Mouse (Mus musculus): ENCODE results near the gene Tlr3. TPM values are rescaled to one million over a fixed set of nuclear protein-coding genes. Genes with fewer than 3 reads are reported as not detected.

Gene Tlr3
- polyA plus RNA-seq (2012; ENCODE audit: insufficient read depth, insufficient read length, missing spikeins): 6.6 and 7.1 TPM in 2 replicates

DNA sequence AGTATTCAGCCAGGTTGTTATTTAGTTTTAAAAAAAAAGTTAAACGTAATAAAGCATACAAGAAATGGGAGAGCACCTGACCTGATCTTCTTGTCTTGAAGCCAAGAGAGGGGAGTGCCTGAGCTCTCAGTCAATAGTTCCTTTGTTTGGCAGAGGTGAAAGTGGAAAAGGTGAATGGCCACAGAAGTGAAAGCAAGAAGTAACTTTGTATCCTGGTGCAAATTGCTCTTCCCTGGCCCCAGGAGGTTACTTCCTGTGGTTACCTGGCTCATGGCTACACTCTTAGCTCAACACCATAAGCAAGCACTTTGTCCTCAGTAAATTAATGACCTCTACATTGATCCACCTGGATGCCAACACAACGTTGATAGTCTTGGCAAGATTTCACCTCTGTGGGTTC, at the start of gene Tlr3:
TSS of gene Tlr3 (minus strand) at position 199 of the 400 bp plus-strand sequence.
- peak within 1 kb of the TSS; percentile 72 for H3K4me3 ChIP-seq (ENCODE audit: insufficient read depth, low read depth, low read length)

DNA sequence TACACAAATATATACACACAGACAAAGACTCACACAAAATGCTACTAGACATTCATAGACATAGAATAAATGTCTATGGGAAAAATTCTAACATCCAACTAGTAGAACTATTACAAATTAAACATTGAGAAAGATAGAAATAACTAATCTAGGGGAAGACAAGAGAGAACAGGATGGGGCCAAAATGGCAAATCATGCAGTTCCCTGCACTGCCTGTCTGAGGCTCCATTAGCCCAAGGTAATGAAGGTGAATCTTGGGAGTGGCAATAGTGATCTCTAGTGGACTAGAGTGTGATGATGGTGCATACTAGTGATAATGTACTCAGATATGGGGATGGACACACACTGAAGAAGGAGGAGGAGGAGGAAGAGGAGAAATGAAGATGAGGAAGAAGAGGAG, 47.0 kb upstream of the Tlr3 start:
- no peaks in the 10 kb centered on the region for H3K4me1 ChIP-seq (ENCODE audit: control insufficient read depth, insufficient read depth, insufficient read length, low read length)
- H3K4me3 ChIP-seq (ENCODE audit: insufficient read depth, low read depth, low read length): no peak overlapping the region
- H3K27ac ChIP-seq (replicated peaks; ENCODE audit: low read depth, low read length): no peak overlapping the region

More for the DNA sequence above, at the start of gene Tlr3:
- H3K4me1 ChIP-seq (ENCODE audit: control insufficient read depth, insufficient read depth, insufficient read length, low read length): no peaks in the 10 kb centered on the region; the same call in 1 of the 2 replicates
- H3K27ac ChIP-seq (replicated peaks; ENCODE audit: low read depth, low read length): peak within 1 kb of the TSS; percentile 88

DNA sequence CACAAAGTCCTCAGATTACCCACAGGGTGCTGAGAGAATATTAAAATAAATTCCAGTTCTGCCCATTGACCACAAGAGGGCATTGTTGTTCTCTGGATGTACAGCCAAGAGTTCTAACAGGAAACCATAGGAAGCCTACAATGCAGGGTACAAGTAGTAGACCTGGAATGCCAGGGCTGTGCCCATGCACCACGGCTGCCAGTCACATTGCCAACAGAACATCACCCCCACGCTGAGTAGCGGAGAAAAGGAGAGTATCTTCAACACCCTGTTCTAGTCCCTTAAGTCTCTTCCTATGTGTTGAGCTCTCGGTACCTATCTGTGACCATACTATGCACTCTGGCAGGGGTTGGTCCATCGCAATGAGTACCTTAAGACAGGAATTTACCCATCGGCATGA, 43.5 kb upstream of the Tlr3 start:
- H3K4me1 ChIP-seq (ENCODE audit: control insufficient read depth, insufficient read depth, insufficient read length, low read length): no peaks in the 10 kb centered on the region
- no peak overlapping the region for H3K4me3 ChIP-seq (ENCODE audit: insufficient read depth, low read depth, low read length)
- H3K27ac ChIP-seq (replicated peaks; ENCODE audit: low read depth, low read length): no peak overlapping the region

DNA sequence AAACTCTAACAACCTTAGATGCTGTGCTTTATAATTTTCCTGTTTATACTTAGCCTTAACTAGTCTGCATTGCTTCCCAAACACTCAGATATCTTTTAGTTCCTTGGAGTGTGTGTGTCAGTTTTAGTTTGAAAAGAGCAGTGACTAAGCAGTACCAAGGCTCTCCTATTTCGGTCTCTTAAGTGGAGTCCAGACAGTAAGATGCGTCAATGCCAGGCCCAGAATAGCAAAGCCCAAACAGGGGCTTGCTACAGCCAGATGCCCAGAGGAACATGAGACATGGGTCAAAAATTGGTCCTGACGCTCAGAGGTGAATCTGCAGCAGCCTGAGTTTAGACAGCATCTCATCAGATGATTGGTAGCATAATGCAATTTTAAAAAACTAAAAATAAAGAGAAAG, 41.2 kb upstream of the Tlr3 start:
- no peak overlapping the region for H3K27ac ChIP-seq (replicated peaks; ENCODE audit: low read depth, low read length)
- no peak overlapping the region for H3K4me3 ChIP-seq (ENCODE audit: insufficient read depth, low read depth, low read length)
- H3K4me1 ChIP-seq (ENCODE audit: control insufficient read depth, insufficient read depth, insufficient read length, low read length): no peaks in the 10 kb centered on the region

DNA sequence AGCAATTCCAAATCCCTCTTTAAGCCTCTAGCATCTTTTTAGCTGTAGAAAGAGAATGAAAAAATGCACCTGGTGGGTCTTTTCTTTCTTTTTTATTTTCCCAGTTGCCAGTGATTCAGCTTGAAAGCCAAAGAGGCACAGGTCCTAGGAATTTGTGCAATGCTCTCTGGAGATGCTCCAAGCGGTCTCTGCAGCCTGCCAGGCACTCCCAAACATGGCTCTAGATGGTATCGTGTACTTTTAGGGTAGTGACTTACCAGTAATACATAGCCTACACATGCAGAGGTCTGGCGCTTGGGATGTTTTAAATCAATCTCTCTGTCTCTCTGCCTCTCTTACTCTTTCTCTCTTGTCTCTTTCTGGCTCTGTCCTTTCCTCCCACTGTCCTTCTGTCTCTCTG, 38.0 kb upstream of the Tlr3 start:
- H3K4me1 ChIP-seq (ENCODE audit: control insufficient read depth, insufficient read depth, insufficient read length, low read length): no peaks in the 10 kb centered on the region
- no peak overlapping the region for H3K27ac ChIP-seq (replicated peaks; ENCODE audit: low read depth, low read length)
- H3K4me3 ChIP-seq (ENCODE audit: insufficient read depth, low read depth, low read length): no peak overlapping the region

DNA sequence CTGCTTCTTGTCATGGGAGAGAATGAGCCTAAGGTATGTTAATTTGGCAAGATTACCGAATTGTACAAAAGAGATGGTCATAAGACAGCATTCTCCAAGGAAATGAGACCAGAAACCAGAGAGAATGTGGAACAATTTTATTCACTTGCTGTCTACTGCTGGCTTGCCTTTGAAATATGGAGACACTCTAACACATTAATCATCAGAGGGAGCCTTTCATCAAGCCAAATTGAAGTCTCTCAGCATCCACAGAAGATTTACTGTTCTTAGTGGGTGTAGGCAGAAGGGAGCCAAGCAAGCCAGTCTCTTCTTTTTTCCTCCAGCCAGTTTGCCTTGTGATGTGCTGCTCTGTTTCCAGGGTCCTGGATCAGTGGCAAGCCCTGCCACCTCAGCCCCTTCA, 37.4 kb upstream of the Tlr3 start:
- Histone ChIP-seq H3K4me1 (ENCODE audit: control insufficient read depth, insufficient read depth, insufficient read length, low read length) (no peaks in the 10 kb centered on the region), H3K4me3 (ENCODE audit: insufficient read depth, low read depth, low read length) (no peak overlapping the region), H3K27ac (replicated peaks; ENCODE audit: low read depth, low read length) (no peak overlapping the region)

DNA sequence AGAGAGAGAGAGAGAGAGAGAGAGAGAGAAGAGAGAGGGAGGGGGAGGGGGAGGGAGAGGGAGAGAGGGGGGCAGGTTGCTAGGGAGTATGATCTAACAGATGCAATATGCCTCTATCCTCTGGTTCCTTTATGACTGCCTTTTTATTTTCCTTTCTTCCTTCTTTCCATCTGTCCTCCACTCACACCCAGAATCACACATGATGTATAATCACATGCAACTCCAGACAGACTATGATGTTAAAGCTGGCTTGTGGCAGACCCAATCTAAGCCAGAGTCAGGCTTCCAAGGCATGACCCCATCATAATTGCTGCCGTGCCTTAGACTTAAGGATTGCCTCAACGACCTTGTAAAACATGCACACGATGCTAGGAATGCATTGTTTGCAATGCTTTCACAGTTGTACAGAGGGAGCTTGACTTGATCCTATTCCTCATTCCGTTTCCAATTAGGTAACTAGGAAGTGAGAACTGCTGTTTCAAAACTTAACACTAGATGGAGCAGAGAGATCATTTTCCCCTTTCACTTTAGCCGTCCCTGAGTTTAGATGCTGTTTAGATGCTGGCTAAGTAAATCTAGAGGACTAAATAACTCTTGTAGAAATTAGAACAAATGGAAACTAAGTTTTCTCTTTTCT, 28.1 kb upstream of the Tlr3 start:
- no peak overlapping the region for H3K4me3 ChIP-seq (ENCODE audit: insufficient read depth, low read depth, low read length)
- H3K27ac ChIP-seq (replicated peaks; ENCODE audit: low read depth, low read length): no peak overlapping the region
- H3K4me1 ChIP-seq (ENCODE audit: control insufficient read depth, insufficient read depth, insufficient read length, low read length): no peaks in the 10 kb centered on the region

DNA sequence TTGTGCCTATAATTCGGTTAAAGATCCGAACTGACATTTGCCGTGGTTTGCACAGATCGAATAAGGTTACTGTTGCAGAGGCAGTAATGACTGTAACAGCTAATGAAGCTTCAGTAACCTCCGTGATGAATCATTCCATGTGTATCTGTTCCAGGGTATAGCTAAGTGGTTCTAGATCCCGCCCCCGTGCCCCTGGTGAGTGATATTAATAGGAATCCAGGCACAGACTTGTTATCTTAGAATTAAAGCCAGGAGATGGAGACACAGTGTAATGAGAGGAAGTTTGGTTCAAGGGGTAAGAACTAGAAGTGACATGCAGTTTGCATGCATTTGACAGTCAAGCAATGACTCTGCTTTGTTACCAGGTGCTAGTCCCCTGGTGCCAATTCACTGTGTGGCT, 9.3 kb upstream of the Tlr3 start:
- Histone ChIP-seq H3K4me3 (ENCODE audit: insufficient read depth, low read depth, low read length) (no peak overlapping the region), H3K27ac (replicated peaks; ENCODE audit: low read depth, low read length) (no peak overlapping the region), H3K4me1 (ENCODE audit: control insufficient read depth, insufficient read depth, insufficient read length, low read length) (no peaks in the 10 kb centered on the region)

DNA sequence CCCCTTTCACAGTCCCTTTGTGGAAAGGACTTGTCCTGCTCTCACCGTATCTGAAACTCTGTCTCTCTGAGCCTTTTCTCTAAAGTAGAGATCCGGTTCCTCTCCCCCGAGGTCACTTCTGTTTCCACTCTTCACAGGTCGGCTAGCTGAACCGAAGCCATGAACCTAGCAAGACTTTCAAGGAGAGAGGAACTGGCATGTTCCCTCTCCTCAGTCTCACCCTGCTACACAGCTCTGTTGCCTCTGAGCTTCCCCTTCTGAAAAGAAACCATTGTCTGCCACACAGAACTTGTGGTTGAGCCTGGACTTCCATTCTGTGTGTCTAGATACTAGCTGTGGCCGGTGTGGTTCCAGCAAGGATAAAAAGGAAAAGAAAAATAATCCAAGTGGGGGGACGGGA, 4.1 kb upstream of the Tlr3 start:
- no peak overlapping the region for H3K27ac ChIP-seq (replicated peaks; ENCODE audit: low read depth, low read length)
- H3K4me1 ChIP-seq (ENCODE audit: control insufficient read depth, insufficient read depth, insufficient read length, low read length): no peaks in the 10 kb centered on the region; the same call in 1 of the 2 replicates
- no peak overlapping the region for H3K4me3 ChIP-seq (ENCODE audit: insufficient read depth, low read depth, low read length)

DNA sequence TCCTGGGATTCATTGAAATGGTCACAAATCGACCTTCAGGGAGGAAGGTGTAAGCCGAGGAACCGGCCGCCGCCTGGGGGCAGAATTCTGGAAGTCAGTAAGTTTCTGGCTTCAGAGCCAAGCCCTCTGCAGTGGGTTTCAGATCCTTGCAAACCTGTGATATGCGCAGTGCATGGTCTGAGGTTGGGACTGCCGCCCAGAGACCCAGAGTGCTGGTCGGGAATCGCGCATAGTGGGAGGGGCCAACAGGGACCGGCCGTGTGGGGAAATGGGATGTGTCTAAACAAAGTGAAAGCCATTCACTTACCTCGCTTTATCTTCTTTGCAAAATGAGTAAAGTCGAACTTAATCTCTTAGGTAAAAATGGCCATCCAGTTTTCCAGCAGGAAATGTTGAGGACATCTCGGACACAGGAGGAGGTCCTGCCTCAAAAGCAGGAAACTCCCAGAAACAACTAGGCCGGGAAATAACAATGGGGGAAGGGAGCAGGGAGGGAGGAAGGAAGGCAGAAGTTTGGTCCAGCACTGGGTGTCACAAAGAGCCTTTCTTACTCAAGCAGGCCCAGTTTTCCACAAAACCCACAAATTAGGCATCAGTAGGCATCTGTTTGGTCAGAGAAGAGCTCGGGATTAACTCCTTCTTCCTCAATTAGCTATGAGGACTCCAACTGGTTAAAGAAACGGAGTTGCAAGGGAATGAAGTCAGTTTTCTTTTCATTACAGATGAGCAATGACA, 567 bp downstream of the Tlr3 start:
- no peaks in the 10 kb centered on the region; the same call in 1 of the 2 replicates for H3K4me1 ChIP-seq (ENCODE audit: control insufficient read depth, insufficient read depth, insufficient read length, low read length)
- peak overlapping the region; percentile 88 for H3K27ac ChIP-seq (replicated peaks; ENCODE audit: low read depth, low read length)
- H3K4me3 ChIP-seq (ENCODE audit: insufficient read depth, low read depth, low read length): peak overlapping the region; percentile 72

DNA sequence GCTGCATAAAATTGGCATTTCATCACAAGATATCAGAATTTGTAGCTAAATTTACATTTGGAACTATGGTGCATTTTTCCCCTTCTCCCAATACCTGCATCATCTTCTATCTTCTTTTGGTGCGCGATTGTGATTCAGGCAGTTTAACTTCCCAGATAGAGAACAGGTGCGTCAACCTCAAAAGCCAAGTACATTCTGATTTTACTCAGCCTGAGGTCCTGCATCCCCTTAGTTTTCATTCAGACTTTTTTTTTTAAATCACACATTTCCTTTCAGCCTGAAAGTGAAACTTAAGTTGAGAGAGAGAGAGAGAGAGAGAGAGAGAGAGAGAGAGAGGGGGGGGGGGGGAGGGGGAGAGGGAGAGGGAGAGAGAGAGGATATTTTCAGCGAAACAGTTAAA, 1.2 kb downstream of the Tlr3 start:
- Histone ChIP-seq H3K4me1 (ENCODE audit: control insufficient read depth, insufficient read depth, insufficient read length, low read length) (no peaks in the 10 kb centered on the region; the same call in 1 of the 2 replicates), H3K4me3 (ENCODE audit: insufficient read depth, low read depth, low read length) (peak overlapping the region; percentile 72), H3K27ac (replicated peaks; ENCODE audit: low read depth, low read length) (peak overlapping the region; percentile 88; the same call in 1 of the 2 replicates)

DNA sequence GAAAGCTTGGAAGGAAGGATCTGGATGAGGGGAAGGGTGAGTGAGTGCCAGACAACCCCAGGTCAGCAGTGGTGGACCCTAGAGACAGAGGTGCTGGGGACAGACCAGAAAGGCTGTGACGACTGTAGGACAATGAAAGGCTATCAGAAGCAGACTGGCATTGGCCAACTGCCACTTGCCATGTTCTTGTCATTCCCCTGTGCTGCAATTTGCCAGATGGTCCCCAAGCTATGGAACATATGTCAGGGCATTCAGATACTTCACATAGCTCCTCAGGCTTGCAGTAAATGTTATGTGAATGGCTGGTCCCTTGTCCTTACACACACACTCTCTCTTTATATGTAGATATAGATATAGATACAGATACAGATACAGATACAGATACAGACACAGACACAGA, 27.6 kb downstream of the Tlr3 start:
- Histone ChIP-seq H3K4me3 (ENCODE audit: insufficient read depth, low read depth, low read length) (no peak overlapping the region), H3K4me1 (ENCODE audit: control insufficient read depth, insufficient read depth, insufficient read length, low read length) (no peaks in the 10 kb centered on the region), H3K27ac (replicated peaks; ENCODE audit: low read depth, low read length) (no peak overlapping the region)

DNA sequence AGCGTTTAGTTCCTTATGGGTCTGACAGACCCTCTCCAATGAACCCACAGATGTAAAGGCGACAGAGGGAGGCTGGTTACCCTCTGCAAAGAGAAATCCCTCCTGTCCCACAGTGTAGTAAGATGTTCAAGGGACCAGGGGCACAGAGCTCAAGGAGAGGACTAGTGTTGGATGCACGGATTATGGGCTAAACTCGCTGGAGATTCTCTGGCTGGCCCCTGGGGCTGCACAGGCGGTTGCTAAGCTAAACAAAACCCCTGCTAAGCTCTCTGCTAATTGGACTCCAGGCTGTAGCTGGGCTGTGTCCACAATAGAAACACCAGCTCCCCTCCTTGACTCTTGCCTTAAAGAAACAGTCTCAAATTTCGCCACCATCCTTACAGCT, 28.9 kb downstream of the Tlr3 start, which contains the start of gene Fam149a:
TSS of gene Fam149a (minus strand) at position 329 of the 385 bp plus-strand sequence.
- Histone ChIP-seq H3K4me1 (ENCODE audit: control insufficient read depth, insufficient read depth, insufficient read length, low read length) (no peaks in the 10 kb centered on the region), H3K27ac (replicated peaks; ENCODE audit: low read depth, low read length) (no peak within 1 kb of the TSS), H3K4me3 (ENCODE audit: insufficient read depth, low read depth, low read length) (no peak within 1 kb of the TSS)

DNA sequence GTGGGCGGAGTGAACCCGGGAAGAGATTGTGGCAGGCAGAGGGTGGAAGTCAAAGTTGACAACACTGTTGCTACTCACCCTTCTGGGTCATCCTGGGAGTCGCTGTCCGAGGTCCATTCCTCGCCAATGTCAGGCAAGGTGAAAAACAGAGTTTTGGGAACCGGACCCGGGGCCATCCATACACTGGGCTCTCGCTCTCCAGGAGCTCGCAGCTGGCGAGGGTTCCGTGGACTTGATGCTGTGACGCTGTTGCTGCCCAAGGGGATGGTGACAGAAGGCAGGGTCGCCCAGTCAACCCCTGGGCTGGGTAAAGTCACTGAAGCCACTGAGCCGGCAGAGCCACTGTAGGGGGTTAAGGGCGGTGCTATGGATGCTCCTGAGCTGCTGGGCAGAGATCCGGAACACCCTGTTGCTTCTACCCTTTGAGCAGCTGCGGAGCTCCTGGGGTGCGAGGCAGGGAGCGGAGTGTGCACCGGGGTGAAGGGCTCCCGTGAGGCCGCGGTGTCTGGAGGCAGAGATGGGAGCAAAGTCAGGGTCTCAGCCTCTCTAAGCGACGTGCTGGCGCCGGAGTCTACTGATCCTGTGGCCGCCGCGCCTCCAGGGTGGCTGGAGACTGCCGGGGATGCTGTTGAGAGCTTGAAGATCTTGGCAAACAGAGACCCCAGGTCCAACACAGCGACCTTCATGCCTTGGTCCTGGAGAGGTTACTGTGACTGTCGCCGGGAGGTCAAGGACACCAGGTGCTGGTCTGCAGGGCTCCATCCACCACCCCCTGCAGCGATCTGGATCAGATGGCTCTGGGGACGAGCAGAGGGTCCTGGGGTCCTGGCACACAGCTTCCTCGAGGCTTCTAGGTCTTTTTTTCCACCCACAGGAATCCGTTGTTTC, 29.6 kb downstream of the Tlr3 start:
- H3K4me1 ChIP-seq (ENCODE audit: control insufficient read depth, insufficient read depth, insufficient read length, low read length): no peaks in the 10 kb centered on the region

DNA sequence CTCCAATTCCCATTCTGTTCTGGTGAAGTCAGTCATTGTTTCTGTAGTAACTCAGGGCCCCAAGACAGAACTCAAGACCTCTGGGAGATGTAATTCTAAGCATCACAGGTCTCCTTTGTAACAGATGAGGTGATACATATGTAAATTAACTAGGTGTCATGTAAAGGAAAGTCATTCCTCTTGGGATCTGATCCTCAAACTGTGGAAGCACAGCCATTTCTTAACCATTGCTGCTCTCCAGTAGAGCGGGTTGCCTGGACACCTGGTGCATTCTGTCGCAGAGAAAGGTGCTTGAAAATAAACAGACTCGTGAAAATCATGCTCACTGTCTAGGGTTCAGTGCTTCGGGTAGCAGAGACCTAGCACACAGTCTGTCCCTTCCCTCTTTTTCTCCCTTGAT, 30.3 kb downstream of the Tlr3 start:
- no peak overlapping the region for H3K27ac ChIP-seq (replicated peaks; ENCODE audit: low read depth, low read length)
- H3K4me3 ChIP-seq (ENCODE audit: insufficient read depth, low read depth, low read length): no peak overlapping the region
- H3K4me1 ChIP-seq (ENCODE audit: control insufficient read depth, insufficient read depth, insufficient read length, low read length): no peaks in the 10 kb centered on the region

More for the DNA sequence above, 29.6 kb downstream of the Tlr3 start:
- Histone ChIP-seq H3K4me3 (ENCODE audit: insufficient read depth, low read depth, low read length) (no peak overlapping the region), H3K27ac (replicated peaks; ENCODE audit: low read depth, low read length) (no peak overlapping the region)
